Mouse (Mus musculus) stomach, postnatal 0 days (tissue): ENCODE results near the gene Tcf15.

Experiments used
- CTCF ChIP-seq: IDR thresholded peaks from 2 replicates; pipeline ENCODE4 v1.5.1; 2016; ENCODE audit warnings: antibody characterized with exemption, low read depth, mild to moderate bottlenecking, moderate library complexity
- EP300 ChIP-seq: optimal IDR thresholded peaks from 2 replicates; pipeline ENCODE3; 2016; ENCODE audit warnings: antibody characterized with exemption

DNA sequence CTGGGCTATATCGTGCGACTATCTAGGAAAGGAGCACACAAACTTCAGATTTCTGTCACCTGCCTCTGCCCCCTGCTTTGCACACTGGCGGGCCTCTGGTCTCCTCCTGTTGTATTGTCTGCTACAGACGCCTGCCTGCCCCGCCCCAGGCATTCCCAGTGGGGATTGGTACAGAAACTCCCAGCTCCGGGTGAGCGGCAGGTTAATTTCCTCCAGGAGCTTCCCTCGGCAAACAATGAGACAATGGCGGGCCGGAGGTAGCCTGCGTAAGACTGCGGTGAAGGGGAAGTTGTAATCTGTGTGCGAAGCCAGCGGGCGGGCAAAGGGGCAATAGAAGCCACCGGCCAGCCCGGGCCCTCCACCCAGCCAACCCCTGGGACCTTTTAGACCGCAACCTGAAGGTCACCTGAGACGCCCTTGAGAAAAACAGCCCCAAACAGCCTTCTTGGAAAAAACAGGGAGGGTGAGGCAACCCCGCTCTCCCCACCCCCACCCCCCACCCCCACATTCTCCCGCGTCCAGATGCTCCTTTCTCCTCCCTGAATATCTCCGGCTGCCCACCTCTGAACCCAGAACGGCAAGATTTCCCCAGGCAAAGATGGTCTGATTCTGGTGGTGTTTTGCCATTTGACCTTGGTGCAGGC lies 33.9 kb downstream of the Tcf15 start:
- no peak for TF ChIP-seq EP300
- no peak for TF ChIP-seq CTCF
